Mouse (Mus musculus) right cerebral cortex, postnatal 36 days (tissue): ENCODE results near the gene Zc3hav1.
"Not testable (repeated sequence)": the region's sequence is repeated elsewhere in the genome, so short reads cannot be mapped to it uniquely, and the experiment has no call there.

ENCODE experiments used
- DNase-seq, 2 experiments: peaks; one replicate each; pipeline ENCODE4 v3.0.0; 2022; ENCODE audit warnings: low spot score in 2 of 2, mixed read lengths in 1 of 2

Zc3hav1 gene

DNA sequence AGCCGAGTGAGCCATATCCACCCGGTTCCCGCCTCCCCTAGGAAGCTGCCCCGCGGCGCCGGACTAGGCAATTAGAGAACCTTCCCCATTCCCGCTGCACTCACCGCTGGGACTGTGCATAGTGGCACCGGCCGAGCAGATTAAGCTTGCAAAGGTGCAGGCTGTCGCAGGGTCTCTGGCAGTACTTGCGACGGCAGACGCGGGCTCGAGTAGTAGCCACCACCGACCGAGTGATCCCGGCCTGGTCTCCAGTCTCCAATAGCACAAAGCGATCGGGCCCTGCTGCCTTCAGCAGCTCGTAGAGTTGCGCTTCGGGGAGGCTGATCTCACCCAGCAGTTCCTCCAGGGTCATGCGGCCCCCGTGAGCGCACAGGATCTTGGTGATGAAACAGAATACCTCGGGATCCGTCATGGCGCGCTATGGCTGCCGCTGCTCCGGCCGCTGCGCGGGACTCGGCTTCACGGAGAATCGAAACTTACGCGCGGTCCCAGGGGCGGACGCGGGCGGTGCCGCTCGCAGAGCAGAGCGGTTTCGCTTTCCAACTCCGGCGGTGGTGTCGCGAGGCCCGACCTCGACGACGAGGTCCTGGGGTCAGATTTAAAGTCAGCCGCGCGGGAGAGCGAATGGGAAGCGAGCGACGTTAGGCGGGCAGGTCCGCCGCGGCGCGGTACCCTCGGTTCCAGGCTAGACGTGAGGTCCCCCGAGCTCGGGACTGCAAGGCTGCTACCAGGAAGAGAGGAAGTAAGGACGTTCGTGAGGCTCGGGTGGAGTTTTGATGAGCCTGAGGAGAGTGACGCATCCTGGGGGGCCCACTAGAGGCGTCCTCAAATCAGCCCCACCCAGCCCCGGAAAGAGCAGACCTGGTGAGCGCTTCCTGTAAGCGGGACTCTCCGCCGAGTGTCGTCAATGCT is at the start of gene Zc3hav1:
Zc3hav1 (minus strand) TSS at position 793 of the 912 bp plus-strand sequence.
- peak; percentile 5 to 10 for DNase-seq

- DNase-seq = peak; percentile 4 to 21
Observed at GRCm38 (mm10) chr6:38389671-38390070, 35.3 kb upstream of the Zc3hav1 start.

DNA sequence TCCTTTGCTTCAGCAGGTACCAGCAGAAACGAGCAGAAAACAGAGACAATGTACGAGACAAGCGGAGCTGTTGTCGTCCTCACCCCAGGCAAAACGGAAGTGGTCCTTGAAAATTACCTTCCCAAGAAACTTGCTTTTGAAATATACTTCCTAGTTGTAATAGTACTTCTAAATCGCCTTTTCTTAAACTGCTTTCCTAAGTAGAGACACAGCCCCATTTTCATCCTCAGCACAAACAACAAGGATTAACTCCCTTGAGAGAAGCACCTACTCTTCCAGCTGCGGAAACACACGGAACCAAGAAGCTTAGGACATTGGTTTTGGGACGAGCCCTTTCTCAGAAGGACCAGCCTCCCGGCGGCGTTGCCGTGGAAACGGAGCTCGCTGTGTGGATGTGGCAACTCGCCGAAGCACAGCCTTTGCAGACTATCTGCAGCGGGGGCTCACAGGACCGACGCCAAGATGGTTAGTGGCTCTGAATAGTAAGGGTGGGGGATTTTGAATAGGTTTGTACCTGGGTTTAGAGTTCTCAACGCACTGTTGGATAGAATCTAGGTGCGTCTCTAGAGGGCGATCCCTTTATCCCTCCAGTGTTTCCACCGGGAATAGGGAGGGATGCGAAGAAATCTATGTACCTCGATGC is 26.8 kb upstream of the Zc3hav1 start, which contains the start of gene Ttc26:
Ttc26 (plus strand) TSS at position 341 of the 643 bp plus-strand sequence.
- DNase-seq = peak; percentile 59 to 65

DNA sequence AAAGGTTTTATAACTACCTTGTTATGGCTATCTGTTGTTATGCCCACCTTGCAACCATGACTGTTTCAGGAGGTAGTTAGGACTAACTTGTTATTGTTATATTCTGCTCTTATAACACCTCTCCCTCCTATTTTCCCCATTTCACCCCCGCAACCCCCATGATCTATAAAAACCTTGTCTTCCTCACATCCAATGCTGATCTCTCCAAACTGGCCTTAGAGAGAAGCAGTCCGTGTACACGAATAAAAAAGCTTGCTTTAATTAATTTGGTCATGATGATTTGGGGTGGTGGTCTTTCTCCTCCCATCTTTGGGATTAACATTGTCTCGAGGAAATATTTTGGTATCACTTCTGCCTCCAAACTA is 26.3 kb upstream of the Zc3hav1 start:
- no peak for DNase-seq

DNA sequence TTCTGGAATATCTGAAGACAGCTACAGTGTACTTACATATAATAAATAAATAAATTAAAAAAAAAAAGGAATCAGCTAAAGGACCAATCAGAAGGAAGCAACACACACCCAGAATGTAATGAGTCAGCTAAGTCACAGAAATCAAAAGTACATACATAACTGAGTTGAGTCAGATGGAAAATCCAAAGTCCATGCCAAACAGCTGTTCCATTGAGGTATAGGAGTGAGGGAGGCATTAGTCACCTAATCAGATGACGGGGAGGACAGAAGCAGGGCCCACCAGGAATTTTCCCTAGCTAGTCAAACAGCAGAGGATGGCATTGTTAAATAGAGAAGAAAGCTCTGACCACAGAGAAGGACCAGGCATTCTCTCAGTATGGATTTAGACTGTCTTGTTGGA is 19.9 kb upstream of the Zc3hav1 start:
- DNase-seq = no peak

DNA sequence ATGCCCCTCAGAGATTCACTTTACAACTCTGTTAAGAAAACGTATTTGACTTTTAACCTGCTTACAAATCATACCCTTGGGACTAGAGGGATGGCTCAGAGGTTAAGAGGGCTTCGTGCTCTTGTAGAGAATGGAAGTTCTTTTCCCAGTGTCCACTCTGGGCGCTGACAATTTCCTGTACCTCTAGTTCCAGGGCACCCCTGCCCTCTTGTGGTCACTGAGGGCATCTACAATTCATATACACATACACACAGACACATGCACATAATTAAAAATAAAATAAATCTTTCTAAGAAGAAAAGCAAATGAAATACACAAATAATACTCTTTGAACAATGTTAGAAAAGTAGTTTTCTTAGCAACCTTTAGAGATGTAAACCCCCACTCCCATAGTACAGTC is 15.5 kb upstream of the Zc3hav1 start:
- no peak for DNase-seq

- DNase-seq = no peak
Observed at GRCm38 (mm10) chr6:38364121-38364520, 9.7 kb upstream of the Zc3hav1 start.

- DNase-seq = no peak
Observed at GRCm38 (mm10) chr6:38363370-38363769, 9.0 kb upstream of the Zc3hav1 start.

- DNase-seq = no peak
Observed at GRCm38 (mm10) chr6:38361937-38362336, 7.5 kb upstream of the Zc3hav1 start.

DNA sequence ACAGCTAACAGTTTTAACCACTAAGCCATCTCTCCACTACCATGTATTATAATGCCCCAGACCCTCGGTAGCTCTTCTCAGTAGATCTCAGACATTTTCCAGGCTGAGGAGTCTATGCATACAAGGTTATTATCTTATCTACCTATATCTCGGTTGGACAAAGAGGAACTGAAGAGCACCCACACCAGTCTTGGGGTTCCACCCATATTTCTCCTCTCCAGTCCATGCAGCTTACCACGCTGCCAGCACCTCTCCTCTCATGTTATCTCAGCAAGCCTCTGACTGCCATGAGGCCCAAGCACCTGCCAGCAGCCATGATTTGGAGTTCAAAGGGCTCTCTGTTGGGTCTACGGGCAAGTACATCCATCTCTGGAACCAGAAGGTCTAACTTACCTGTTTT is 6.7 kb upstream of the Zc3hav1 start:
- no peak for DNase-seq

DNA sequence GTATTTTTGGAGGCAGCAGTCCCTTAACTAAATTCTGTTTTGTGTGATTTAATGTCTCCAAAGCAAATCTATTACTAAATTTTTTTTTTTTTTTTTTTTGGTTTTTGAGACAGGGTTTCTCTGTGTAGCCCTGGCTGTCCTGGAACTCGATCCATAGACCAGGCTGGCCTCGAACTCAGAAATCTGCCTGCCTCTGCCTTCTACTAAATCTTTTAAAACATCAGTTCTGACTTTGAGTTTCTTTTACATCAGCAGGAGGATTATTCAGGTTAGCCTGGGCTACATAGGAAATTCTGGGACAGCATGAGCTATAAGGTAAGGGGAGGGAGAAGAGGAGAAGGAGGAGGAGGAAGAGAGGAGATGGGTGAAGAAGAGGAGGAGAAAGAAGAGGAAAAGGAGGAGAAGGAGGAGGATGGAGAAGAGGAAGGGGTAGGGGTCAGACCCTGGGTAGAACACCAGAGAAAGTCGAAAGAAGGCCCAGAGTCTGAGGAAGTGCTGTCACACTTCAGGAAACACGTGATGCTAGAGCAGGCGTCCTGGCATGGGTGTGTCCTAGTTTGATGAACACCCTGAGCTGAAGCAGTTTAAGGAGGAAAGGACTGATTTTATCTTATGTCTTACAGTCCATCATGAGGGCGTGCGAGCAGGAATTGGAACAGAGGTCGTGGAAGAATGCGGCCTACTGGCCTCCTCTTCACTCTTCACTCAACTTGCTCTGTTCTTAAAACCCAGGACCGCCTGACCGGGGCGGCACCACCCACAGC is 5.5 kb upstream of the Zc3hav1 start:
- DNase-seq = no peak

- DNase-seq = not testable (repeated sequence)
Observed at GRCm38 (mm10) chr6:38359044-38359735, 4.8 kb upstream of the Zc3hav1 start.

DNA sequence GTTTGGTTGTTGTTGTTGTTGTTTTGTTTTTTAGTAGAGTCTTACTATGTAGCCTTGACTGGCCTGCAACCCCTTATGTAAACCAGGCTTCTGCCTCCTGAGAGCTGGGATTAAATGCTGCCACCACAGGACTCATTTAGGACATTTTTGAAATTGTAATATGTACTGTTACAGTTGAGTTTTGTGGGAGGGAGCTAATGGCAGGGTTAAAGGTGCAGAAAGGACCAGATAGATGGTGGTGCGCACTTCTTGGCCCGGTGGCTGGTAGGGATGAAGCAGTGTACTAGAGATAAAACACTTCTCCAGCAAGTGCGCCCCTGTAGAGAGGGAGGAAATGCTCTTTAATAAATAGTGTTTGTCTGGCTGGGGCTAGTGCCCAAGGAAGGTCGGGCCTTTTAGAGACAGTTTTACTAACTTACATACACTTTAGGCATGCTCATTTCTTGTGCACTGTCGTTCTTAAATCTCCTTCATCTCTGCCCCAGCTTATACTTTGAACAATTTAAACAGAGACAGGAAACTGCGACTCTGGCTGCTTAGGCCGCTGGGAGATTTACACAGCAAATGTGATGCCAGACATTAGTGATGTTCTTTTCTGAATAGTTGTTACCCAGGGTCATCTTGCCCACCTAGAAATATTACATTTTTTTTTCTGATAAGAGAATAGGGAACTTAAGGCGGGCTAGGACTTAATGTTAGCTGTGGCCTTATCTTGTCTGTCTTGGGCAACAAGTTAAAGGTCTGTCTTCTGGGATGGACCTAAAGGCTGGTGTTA is 4.0 kb upstream of the Zc3hav1 start:
- no peak for DNase-seq

DNA sequence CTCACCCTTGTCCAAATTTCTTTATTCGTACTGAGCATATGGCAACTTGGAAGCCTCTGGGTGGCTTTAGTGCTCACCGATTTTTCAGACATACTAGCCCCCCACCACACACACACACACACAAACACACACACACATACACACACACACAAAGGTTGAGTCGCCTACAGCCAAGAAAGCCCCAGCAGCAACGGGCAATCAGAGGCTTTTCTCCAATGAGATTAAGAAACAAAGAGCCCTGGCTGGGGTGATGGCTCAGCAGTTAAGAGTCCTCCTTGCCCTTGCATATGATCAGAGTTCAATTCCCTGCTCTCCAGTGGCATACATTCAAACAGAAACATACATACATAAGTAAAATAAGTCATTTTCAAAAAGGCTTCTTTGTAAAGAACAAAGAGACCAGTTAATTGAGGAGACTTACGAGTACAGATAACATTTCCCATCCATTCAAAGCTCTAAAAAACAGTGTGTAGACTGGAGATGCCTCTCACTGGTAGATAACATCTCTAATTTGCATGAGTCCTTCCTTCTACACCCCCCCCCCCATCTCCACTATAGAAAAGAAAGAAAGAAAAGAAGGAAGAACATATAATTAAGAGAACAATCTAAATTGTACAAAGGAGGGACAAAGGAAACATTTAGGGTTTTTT is 3.3 kb upstream of the Zc3hav1 start:
- no peak for DNase-seq

GRCm38 (mm10) chr6:38356661-38357433 is 2.4 kb upstream of the Zc3hav1 start:
- not testable (repeated sequence) for DNase-seq

DNA sequence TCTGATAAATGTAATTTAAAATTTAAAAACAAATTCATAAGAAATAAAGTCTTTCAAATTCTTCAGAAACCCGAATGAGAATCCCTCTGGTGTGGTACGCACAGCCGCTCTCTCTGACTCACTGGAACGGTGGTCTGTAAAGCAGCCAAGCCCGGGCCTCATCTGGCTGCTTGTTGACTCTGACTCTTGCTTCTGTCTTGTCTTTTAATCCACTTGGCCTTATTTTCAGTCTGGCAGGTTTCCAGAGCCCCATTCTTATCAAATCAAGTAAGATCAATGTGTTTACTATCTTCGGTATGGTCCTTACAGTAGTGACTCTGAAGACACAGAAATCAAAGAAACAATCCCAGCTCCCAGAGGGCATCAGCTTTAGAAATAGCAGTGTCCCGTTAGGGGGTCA is 1.5 kb upstream of the Zc3hav1 start:
- no peak for DNase-seq

DNA sequence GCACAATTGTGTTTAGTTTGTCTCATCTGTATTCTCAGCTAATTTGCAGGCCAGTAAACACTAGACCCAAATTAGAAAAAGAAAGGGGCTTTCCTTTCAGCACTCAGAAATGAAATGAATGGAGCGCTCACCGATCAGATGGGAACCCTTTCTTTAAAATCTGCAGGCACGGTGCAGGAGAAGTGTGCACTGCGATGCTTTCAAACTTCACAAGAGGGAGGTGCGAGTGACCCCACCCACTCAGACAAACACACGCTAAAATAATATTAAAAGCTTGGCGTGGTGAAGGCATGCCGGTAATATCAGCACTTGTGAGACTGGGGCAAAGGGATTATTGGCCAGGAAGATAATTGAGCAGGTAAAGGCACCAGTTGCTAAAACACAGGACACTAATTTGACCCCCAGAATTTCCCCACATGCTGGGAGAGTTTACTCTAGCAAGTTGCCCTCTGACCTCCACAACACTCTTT is 986 bp upstream of the Zc3hav1 start:
- DNase-seq = no peak

- DNase-seq = no peak
Observed at GRCm38 (mm10) chr6:38354723-38355353, 435 bp upstream of the Zc3hav1 start.

DNA sequence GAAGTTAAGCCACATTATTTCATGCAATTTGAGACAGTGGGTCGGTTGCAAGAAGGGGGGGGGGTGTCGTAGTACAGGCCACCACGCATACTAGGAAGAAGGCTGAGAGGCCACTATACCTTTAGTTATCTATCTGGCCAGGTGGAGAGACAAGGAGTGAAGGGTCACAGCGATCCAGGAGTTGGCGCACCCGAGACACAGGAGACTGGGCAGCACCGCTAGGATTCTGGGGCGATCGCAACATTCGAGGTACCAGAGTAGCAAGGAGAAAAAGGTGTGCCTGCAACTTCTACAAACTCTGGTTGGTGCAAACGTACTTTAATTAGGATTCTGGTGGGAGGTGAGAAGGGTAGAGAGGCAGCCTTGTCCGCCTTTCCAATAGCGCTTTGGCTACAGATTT is 1.2 kb downstream of the Zc3hav1 start:
- no peak for DNase-seq
